ENCODE assay signal across 8 mouse cellular contexts in genomic region chr11:120315832-120316689, GRCm38 (mm10). TPM values are rescaled to one million over a fixed set of nuclear protein-coding genes. Genes with fewer than 3 reads are reported as not detected.
DNase-seq lines count a peak whose midpoint lies in the region; ATAC-seq lines count a peak whose summit lies in the region.

No protein-coding gene starts in this region.

- H3K4me1 ChIP-seq in megakaryocyte, embryonic 14.5 days = peaks cover 49% of the 10 kb centered on the region

- H3K36me3 ChIP-seq in megakaryocyte, embryonic 14.5 days (replicated peaks; ENCODE audit: low read length) = no peaks in the 10 kb centered on the region

- peak; percentile 80 to 84 for DNase-seq in adrenal gland, adult 18-20 months (ENCODE audit: low spot score in 2 of 2)
- DNase-seq in embryo, embryonic 10.5 days (ENCODE audit: low spot score) = peak; percentile 98
- peak; percentile 89 for DNase-seq in gastrocnemius, postnatal 14 days
- DNase-seq in left cerebral cortex, adult 9 months (ENCODE audit: low spot score in 2 of 2) = peak; percentile 94 to 97
- DNase-seq in right cerebral cortex, adult 2 months (ENCODE audit: low spot score in 2 of 2) = peak; percentile 94 to 95
- DNase-seq in urinary bladder, postnatal 10 days (ENCODE audit: low spot score) = peak; percentile 63

- ATAC-seq in inflammation-experienced regulatory T-cells, adult 6 months = peak; percentile 99

- intact Hi-C loops in gastrocnemius, postnatal 14 days (cut with DNase I; ENCODE audit: low total_unique reads) = no loop called here

- no peaks in the 10 kb centered on the region for H3K27me3 ChIP-seq in megakaryocyte, embryonic 14.5 days (replicated peaks)

- H3K4me3 ChIP-seq in megakaryocyte, embryonic 14.5 days (replicated peaks) = peak overlapping the region; percentile 93

- 0 out of 2 replicates have a peak, but pooled peaks cover 4% of the 10 kb centered on the region for H3K9me3 ChIP-seq in megakaryocyte, embryonic 14.5 days

RNA-seq across cellular contexts. Expression of gene Actg1, which starts 32.3 kb away (rescaled TPM):
- 1,000 to 10,000 TPM in 1 of 2 experiments, 100 to 1,000 TPM in 1; 972 to 2,157 TPM for total RNA-seq in adrenal gland, adult 18-20 months (2021)
- total RNA-seq in gastrocnemius, postnatal 14 days (2021) = 100 to 1,000 TPM; 308 to 391 TPM
- polyA plus RNA-seq in inflammation-experienced regulatory T-cells, adult 6 months (2017; shearing (Covaris generic)) = 1,000 to 10,000 TPM; 2,239 to 4,634 (median 2,897) TPM
- polyA plus RNA-seq in megakaryocyte, embryonic 14.5 days (2012; ENCODE audit: insufficient read depth, low replicate concordance) = 2,399 and 2,630 TPM in 2 replicates

RNA-seq across cellular contexts. Expression of gene Fscn2, which starts 45.3 kb away (rescaled TPM):
- total RNA-seq in adrenal gland, adult 18-20 months (2021) = under 1 TPM in 1 of 2 experiments, not detected in 1; 0.33 TPM
- total RNA-seq in gastrocnemius, postnatal 14 days (2021) = under 1 TPM; 0.16 to 0.39 TPM
- polyA plus RNA-seq in inflammation-experienced regulatory T-cells, adult 6 months (2017; shearing (Covaris generic)) = under 1 TPM in 1 of 3 experiments, not detected in 2; 0.98 TPM
- polyA plus RNA-seq in megakaryocyte, embryonic 14.5 days (2012; ENCODE audit: insufficient read depth, low replicate concordance) = 1.7 and 3.0 TPM in 2 replicates

Comparison
In these comparisons a context has a peak if more than half of its experiments do, and no peak if none do; other contexts are left out.
1. Peak in every context shown above with its lines: DNase-seq, ATAC-seq and H3K4me3 ChIP-seq.